In the genomic region with DNA sequence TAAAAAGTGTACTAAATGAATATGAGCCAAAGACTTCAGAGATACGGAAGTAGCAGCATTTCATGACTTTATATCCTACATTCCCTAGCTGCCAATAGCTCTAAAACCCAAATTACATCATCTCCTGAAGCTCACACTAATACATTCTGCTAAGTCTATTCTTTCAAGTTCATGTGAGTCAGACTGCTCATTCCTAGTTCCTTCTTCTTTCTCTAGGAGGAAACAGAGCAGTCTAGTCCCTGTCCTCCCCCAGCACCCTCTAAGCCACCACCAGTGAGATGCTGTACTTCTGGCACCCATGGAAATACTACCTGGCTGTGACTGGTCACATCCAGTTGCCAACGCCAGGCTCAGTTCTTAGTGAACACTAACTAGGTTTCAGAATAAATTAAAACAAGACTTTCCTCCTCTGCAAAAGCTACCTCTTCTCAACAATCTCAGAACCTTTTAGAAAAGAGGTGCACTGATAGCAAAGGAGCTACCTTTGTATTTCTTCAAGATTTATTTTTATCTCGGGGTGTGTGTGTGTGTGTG, we compare ENCODE assay signal across 15 mouse cellular contexts.
"Had no signal": no experiment of that assay in that cellular context is flagged by ENCODE, and none has a peak within 500 bp of the region (broad histone marks: within the 10 kb centered on the region; RNA-seq: fewer than 3 reads in every experiment).

No protein-coding gene starts in this region.

- H3K4me1 ChIP-seq: hindbrain, embryonic 15.5 days; limb, embryonic 10.5 days; liver, embryonic 12.5 days; midbrain, embryonic 15.5 days; neural tube, embryonic 12.5 days had no signal

- H3K27me3 ChIP-seq: hindbrain, embryonic 15.5 days; liver, embryonic 12.5 days; megakaryocyte, embryonic 14.5 days; midbrain, embryonic 15.5 days; neural tube, embryonic 12.5 days had no signal

- DNase-seq: lung, embryonic 14.5 days; lung, postnatal 10 days; lung, postnatal 4 days; retina, postnatal 1 day; right cerebral cortex, postnatal 25 days; thymus, postnatal 36 days had no signal

- H3K9ac ChIP-seq: hindbrain, embryonic 15.5 days; liver, embryonic 12.5 days; lung, embryonic 14.5 days; midbrain, embryonic 15.5 days; neural tube, embryonic 12.5 days had no signal

- ATAC-seq: intestine, embryonic 16.5 days; liver, embryonic 12.5 days; midbrain, embryonic 15.5 days had no signal

- H3K27ac ChIP-seq: hindbrain, embryonic 15.5 days; left cerebral cortex, adult 2 months; limb, embryonic 10.5 days; liver, embryonic 12.5 days; midbrain, embryonic 15.5 days; neural tube, embryonic 12.5 days had no signal

- H3K9me3 ChIP-seq: hindbrain, embryonic 15.5 days; limb, embryonic 10.5 days; megakaryocyte, embryonic 14.5 days; midbrain, embryonic 15.5 days; neural tube, embryonic 12.5 days had no signal

- H3K4me2 ChIP-seq: hindbrain, embryonic 15.5 days; liver, embryonic 12.5 days; lung, embryonic 14.5 days; midbrain, embryonic 11.5 days; midbrain, embryonic 15.5 days; neural tube, embryonic 12.5 days had no signal

- H3K4me3 ChIP-seq: hindbrain, embryonic 15.5 days; left cerebral cortex, adult 2 months; limb, embryonic 10.5 days; liver, embryonic 12.5 days; megakaryocyte, embryonic 14.5 days; midbrain, embryonic 15.5 days; neural tube, embryonic 12.5 days had no signal
